Mouse (Mus musculus): ENCODE measurements around the gene Crispld2. TPM values are rescaled to one million over a fixed set of nuclear protein-coding genes. Genes with fewer than 3 reads are reported as not detected.

Gene Crispld2
- polyA plus RNA-seq, 1 experiment from 2014 or later: 1.7 TPM

- 0 out of 2 replicates have a peak, but pooled peaks have one; percentile 31 for ATAC-seq (replicated peaks; ENCODE audit: insufficient number of reproducible peaks, low FRiP score, low TSS enrichment)
- H3K36me3 ChIP-seq (ENCODE audit: control insufficient read depth, insufficient read depth, low read length): no peaks in the 10 kb centered on the region
- 0 out of 2 replicates have a peak, but pooled peaks cover 2% of the 10 kb centered on the region for H3K27me3 ChIP-seq (ENCODE audit: control insufficient read depth, insufficient read depth, low read length)
- H3K9ac ChIP-seq (ENCODE audit: low read depth, low read length): no peak overlapping the region
- 0 out of 2 replicates have a peak overlapping the region, but pooled peaks have one; percentile 22 for H3K4me2 ChIP-seq
- H3K27ac ChIP-seq (ENCODE audit: low read depth, low read length): peak overlapping the region; percentile 12; the same call in 1 of the 2 replicates
- peaks cover 16% of the 10 kb centered on the region; the same call in 1 of the 2 replicates for H3K4me1 ChIP-seq (ENCODE audit: control insufficient read depth, insufficient read depth, low read length)
- WGBS (ENCODE audit: insufficient replicate concordance): 41% methylated on average over 14 of the region's 14 CpGs
- H3K9me3 ChIP-seq (replicated peaks; ENCODE audit: control insufficient read depth, low read length): no peaks in the 10 kb centered on the region
- H3K4me3 ChIP-seq (ENCODE audit: low read depth, low read length): no peak overlapping the region
These were observed 12.0 kb downstream of the Crispld2 start for GRCm38 (mm10) chr8:120004154-120004702.

GRCm38 (mm10) chr8:120004705-120005381, 12.6 kb downstream of the Crispld2 start:
- Histone ChIP-seq H3K9me3 (replicated peaks; ENCODE audit: control insufficient read depth, low read length) (no peaks in the 10 kb centered on the region), H3K4me1 (ENCODE audit: control insufficient read depth, insufficient read depth, low read length) (peaks cover 16% of the 10 kb centered on the region; the same call in 1 of the 2 replicates), H3K36me3 (ENCODE audit: control insufficient read depth, insufficient read depth, low read length) (no peaks in the 10 kb centered on the region), H3K9ac (ENCODE audit: low read depth, low read length) (no peak overlapping the region), H3K27ac (ENCODE audit: low read depth, low read length) (0 out of 2 replicates have a peak overlapping the region, but pooled peaks have one; percentile 3), H3K4me2 (0 out of 2 replicates have a peak overlapping the region, but pooled peaks have one; percentile 22), H3K27me3 (ENCODE audit: control insufficient read depth, insufficient read depth, low read length) (0 out of 2 replicates have a peak, but pooled peaks cover 4% of the 10 kb centered on the region), H3K4me3 (ENCODE audit: low read depth, low read length) (no peak overlapping the region)
- no peak for ATAC-seq (replicated peaks; ENCODE audit: insufficient number of reproducible peaks, low FRiP score, low TSS enrichment)
- 63% methylated on average over 2 of the region's 2 CpGs for WGBS (ENCODE audit: insufficient replicate concordance)

DNA sequence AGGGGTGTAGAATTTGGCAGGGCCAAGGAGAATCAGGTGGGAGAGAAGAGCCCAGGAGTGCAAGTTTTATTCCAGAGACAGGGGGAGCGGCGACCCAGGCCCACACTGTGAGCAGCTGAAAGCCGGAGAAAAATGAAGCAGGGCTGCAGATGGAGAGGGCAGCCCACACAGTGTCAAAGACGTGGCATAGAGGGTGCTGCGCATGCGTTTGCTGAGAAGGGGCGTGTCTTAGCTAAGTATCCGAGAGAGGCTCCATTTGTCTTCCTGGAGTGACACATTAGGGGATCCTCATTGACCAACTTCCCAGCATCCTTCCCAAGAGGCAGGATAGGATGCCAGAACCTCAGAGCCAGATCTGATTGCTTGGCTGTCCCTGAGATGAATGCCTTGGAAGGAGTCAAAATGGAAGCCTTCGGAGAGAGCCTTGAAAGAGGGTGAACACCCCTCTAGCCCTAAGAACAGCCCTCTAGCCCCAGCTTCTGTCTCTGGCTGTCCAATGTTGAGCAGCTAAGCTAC, 14.5 kb downstream of the Crispld2 start:
- Histone ChIP-seq H3K4me2 (no peak overlapping the region), H3K9me3 (replicated peaks; ENCODE audit: control insufficient read depth, low read length) (no peaks in the 10 kb centered on the region), H3K27ac (ENCODE audit: low read depth, low read length) (no peak overlapping the region), H3K36me3 (ENCODE audit: control insufficient read depth, insufficient read depth, low read length) (no peaks in the 10 kb centered on the region), H3K4me1 (ENCODE audit: control insufficient read depth, insufficient read depth, low read length) (peaks cover 16% of the 10 kb centered on the region; the same call in 1 of the 2 replicates), H3K4me3 (ENCODE audit: low read depth, low read length) (no peak overlapping the region), H3K27me3 (ENCODE audit: control insufficient read depth, insufficient read depth, low read length) (peaks cover 6% of the 10 kb centered on the region; the same call in 1 of the 2 replicates), H3K9ac (ENCODE audit: low read depth, low read length) (no peak overlapping the region)
- WGBS (ENCODE audit: insufficient replicate concordance): 33% methylated on average over 9 of the region's 9 CpGs
- no peak for ATAC-seq (replicated peaks; ENCODE audit: insufficient number of reproducible peaks, low FRiP score, low TSS enrichment)

GRCm38 (mm10) chr8:120007178-120007577, 14.9 kb downstream of the Crispld2 start:
- Histone ChIP-seq H3K9me3 (replicated peaks; ENCODE audit: control insufficient read depth, low read length) (no peaks in the 10 kb centered on the region), H3K36me3 (ENCODE audit: control insufficient read depth, insufficient read depth, low read length) (no peaks in the 10 kb centered on the region), H3K4me1 (ENCODE audit: control insufficient read depth, insufficient read depth, low read length) (peaks cover 16% of the 10 kb centered on the region; the same call in 1 of the 2 replicates), H3K4me3 (ENCODE audit: low read depth, low read length) (no peak overlapping the region), H3K27ac (ENCODE audit: low read depth, low read length) (no peak overlapping the region), H3K9ac (ENCODE audit: low read depth, low read length) (no peak overlapping the region), H3K27me3 (ENCODE audit: control insufficient read depth, insufficient read depth, low read length) (peaks cover 9% of the 10 kb centered on the region; the same call in 1 of the 2 replicates), H3K4me2 (no peak overlapping the region)
- WGBS (ENCODE audit: insufficient replicate concordance): 70% methylated on average over 9 of the region's 9 CpGs
- ATAC-seq (replicated peaks; ENCODE audit: insufficient number of reproducible peaks, low FRiP score, low TSS enrichment): no peak

GRCm38 (mm10) chr8:120009284-120009683, 17.0 kb downstream of the Crispld2 start:
- peaks cover 12% of the 10 kb centered on the region; the same call in 1 of the 2 replicates for H3K4me1 ChIP-seq (ENCODE audit: control insufficient read depth, insufficient read depth, low read length)
- no peak overlapping the region for H3K4me3 ChIP-seq (ENCODE audit: low read depth, low read length)
- H3K27me3 ChIP-seq (ENCODE audit: control insufficient read depth, insufficient read depth, low read length): peaks cover 6% of the 10 kb centered on the region; the same call in 1 of the 2 replicates
- no peaks in the 10 kb centered on the region for H3K9me3 ChIP-seq (replicated peaks; ENCODE audit: control insufficient read depth, low read length)
- no peak for ATAC-seq (replicated peaks; ENCODE audit: insufficient number of reproducible peaks, low FRiP score, low TSS enrichment)
- H3K9ac ChIP-seq (ENCODE audit: low read depth, low read length): no peak overlapping the region
- H3K27ac ChIP-seq (ENCODE audit: low read depth, low read length): no peak overlapping the region
- H3K4me2 ChIP-seq: no peak overlapping the region
- 61% methylated on average over 6 of the region's 6 CpGs for WGBS (ENCODE audit: insufficient replicate concordance)
- H3K36me3 ChIP-seq (ENCODE audit: control insufficient read depth, insufficient read depth, low read length): no peaks in the 10 kb centered on the region

DNA sequence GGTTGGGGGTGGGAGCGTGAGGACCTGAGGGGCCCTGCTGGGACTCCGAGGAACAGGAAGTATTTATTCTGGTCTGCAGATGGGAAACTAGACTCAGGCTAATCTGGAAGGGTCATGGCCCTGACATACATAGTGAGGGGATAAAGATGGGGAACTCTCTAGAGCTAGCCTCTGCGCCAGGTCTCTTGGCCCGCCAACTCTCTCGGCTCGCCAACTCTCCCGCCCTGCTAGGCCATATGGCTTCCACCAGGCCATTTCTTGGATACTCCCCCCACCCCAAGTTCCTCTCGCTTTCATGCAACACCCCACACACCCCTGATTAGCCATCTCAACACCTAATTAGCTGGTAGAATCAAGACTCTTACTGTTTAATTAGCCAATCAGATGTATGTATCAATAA, 20.3 kb downstream of the Crispld2 start:
- Histone ChIP-seq H3K27me3 (ENCODE audit: control insufficient read depth, insufficient read depth, low read length) (peaks cover 6% of the 10 kb centered on the region), H3K36me3 (ENCODE audit: control insufficient read depth, insufficient read depth, low read length) (no peaks in the 10 kb centered on the region), H3K4me1 (ENCODE audit: control insufficient read depth, insufficient read depth, low read length) (peaks cover 6% of the 10 kb centered on the region; the same call in 1 of the 2 replicates), H3K9ac (ENCODE audit: low read depth, low read length) (no peak overlapping the region), H3K9me3 (replicated peaks; ENCODE audit: control insufficient read depth, low read length) (no peaks in the 10 kb centered on the region), H3K4me2 (no peak overlapping the region), H3K4me3 (ENCODE audit: low read depth, low read length) (no peak overlapping the region), H3K27ac (ENCODE audit: low read depth, low read length) (no peak overlapping the region)
- WGBS (ENCODE audit: insufficient replicate concordance): 79% methylated on average over 8 of the region's 8 CpGs
- ATAC-seq (replicated peaks; ENCODE audit: insufficient number of reproducible peaks, low FRiP score, low TSS enrichment): no peak

DNA sequence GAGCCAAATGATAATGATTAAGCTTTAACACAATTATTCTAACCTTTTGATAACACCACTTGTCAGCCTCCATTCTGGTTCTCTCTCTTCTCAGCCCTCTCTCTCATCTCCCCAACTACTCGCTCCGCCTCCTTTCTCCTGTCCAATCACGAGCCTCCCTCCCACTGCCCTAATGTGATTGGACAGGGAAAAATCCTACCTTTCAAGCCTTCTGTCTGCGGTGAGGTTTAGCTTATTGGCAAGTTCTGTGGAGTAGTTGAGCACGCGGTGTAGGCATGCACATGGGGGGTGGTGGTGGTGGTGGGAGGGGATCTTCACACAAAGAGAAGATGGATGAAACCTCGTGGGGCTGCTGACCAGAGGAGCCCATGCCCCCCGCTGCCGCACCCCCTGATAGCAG, 20.7 kb downstream of the Crispld2 start:
- Histone ChIP-seq H3K27me3 (ENCODE audit: control insufficient read depth, insufficient read depth, low read length) (peaks cover 6% of the 10 kb centered on the region), H3K9ac (ENCODE audit: low read depth, low read length) (no peak overlapping the region), H3K9me3 (replicated peaks; ENCODE audit: control insufficient read depth, low read length) (no peaks in the 10 kb centered on the region), H3K4me3 (ENCODE audit: low read depth, low read length) (no peak overlapping the region), H3K4me1 (ENCODE audit: control insufficient read depth, insufficient read depth, low read length) (peaks cover 6% of the 10 kb centered on the region; the same call in 1 of the 2 replicates), H3K4me2 (no peak overlapping the region), H3K27ac (ENCODE audit: low read depth, low read length) (no peak overlapping the region), H3K36me3 (ENCODE audit: control insufficient read depth, insufficient read depth, low read length) (no peaks in the 10 kb centered on the region)
- ATAC-seq (replicated peaks; ENCODE audit: insufficient number of reproducible peaks, low FRiP score, low TSS enrichment): no peak
- WGBS (ENCODE audit: insufficient replicate concordance): 18% methylated on average over 9 of the region's 9 CpGs

DNA sequence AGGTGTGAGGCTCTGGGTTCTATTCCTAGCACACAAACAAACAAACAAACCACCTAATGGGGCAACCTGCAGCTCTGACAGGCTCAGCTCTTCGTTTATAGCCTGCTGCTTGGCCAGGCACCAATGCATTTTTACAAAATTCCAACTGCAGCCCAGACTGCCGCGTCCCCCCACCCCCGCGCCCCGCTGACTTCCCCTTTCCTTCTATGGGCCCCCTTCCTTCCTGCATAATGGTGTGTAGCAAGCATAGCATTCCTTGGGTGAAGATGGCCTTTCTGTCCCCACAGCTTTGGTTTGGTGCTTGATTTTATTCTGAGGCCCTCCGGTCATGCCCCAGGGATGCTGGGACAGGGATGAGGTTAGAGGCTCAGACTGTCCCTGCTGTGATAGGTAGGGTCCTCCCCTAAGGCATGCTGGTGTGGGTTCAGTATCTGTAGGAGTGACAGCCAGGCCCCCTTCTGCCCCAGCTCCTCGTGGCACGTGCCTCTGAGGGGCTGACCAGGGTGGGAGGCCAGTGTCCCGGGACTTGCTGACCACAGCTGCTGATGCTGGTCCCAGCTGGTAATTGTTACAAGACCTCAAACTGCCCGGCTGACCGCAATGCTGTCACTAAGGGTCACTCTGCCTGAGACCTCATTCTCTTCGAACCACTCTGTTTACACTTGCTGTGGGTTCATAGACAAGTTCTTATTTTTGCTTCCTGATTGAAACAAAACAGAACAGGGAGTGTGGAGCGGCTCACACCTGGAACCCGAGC, 22.2 kb downstream of the Crispld2 start:
- H3K9me3 ChIP-seq (replicated peaks; ENCODE audit: control insufficient read depth, low read length): no peaks in the 10 kb centered on the region
- H3K4me1 ChIP-seq (ENCODE audit: control insufficient read depth, insufficient read depth, low read length): peaks cover 6% of the 10 kb centered on the region; the same call in 1 of the 2 replicates
- H3K9ac ChIP-seq (ENCODE audit: low read depth, low read length): no peak overlapping the region
- WGBS (ENCODE audit: insufficient replicate concordance): 55% methylated on average over 15 of the region's 15 CpGs
- H3K4me3 ChIP-seq (ENCODE audit: low read depth, low read length): no peak overlapping the region
- H3K27me3 ChIP-seq (ENCODE audit: control insufficient read depth, insufficient read depth, low read length): peaks cover 6% of the 10 kb centered on the region
- no peak for ATAC-seq (replicated peaks; ENCODE audit: insufficient number of reproducible peaks, low FRiP score, low TSS enrichment)
- H3K36me3 ChIP-seq (ENCODE audit: control insufficient read depth, insufficient read depth, low read length): no peaks in the 10 kb centered on the region
- H3K27ac ChIP-seq (ENCODE audit: low read depth, low read length): no peak overlapping the region
- no peak overlapping the region for H3K4me2 ChIP-seq
